ENCODE assay signal across 30 mouse cellular contexts in the genomic region with DNA sequence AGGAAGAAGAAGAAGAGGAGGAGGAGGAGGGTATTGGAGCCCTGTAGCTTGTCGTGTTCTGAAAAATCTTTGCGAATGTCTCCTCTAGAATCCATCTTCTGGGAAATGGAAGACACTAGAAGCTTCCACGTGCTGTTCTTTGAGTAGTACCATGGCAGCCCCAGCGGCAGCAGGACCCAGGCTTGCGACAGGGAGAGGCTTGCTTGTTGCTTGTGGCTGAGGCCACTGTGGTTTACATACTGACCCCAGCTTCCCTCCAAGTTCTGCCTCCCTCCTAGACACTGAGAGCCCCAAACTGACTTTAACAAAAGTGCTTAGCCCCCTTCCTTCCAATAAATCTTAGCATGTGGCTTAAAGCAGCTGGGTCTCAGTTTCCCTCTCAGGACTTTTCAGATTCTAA. TPM values are rescaled to one million over a fixed set of nuclear protein-coding genes. Genes with fewer than 3 reads are reported as not detected.
DNase-seq lines count a peak whose midpoint lies in the region; ATAC-seq lines count a peak whose summit lies in the region.
"Had no signal": no experiment of that assay in that cellular context is flagged by ENCODE, and none has a peak within 500 bp of the region (broad histone marks: within the 10 kb centered on the region; RNA-seq: fewer than 3 reads in every experiment).

No protein-coding gene starts in this region.

- no peaks in the 10 kb centered on the region for H3K9me3 ChIP-seq in liver, embryonic 11.5 days (ENCODE audit: control insufficient read depth, low read length)
- H3K9me3 ChIP-seq in liver, embryonic 13.5 days (replicated peaks), result no peaks in the 10 kb centered on the region
- H3K9me3 ChIP-seq: heart, embryonic 15.5 days; hindbrain, embryonic 13.5 days; limb, embryonic 12.5 days; midbrain, embryonic 13.5 days; neural tube, embryonic 13.5 days had no signal

- no peaks in the 10 kb centered on the region for H3K36me3 ChIP-seq in liver, embryonic 11.5 days (ENCODE audit: control insufficient read depth, insufficient read depth, low read length)
- no peaks in the 10 kb centered on the region for H3K36me3 ChIP-seq in liver, embryonic 13.5 days
- H3K36me3 ChIP-seq: heart, embryonic 15.5 days; hindbrain, embryonic 13.5 days; limb, embryonic 12.5 days; midbrain, embryonic 13.5 days; neural tube, embryonic 13.5 days had no signal

- no peak for DNase-seq in liver, embryonic 11.5 days (ENCODE audit: low spot score)
- no peak for DNase-seq in liver
- DNase-seq in liver, embryonic 13.5 days, result no peak
- no peak for DNase-seq in left cerebral cortex, adult 18-20 months (ENCODE audit: low spot score in 2 of 2)
- no peak for DNase-seq in thymus, postnatal 14 days
- DNase-seq: adrenal gland, adult 8-10 months; gastrocnemius, postnatal 25 days; heart, postnatal 36 days; kidney, adult 8-10 months; layer of hippocampus, adult 9-11 months; right cerebral cortex, postnatal 4 days; thymus, adult 18-20 months; thymus, postnatal 4 days had no signal

- ATAC-seq in liver, embryonic 11.5 days (replicated peaks; ENCODE audit: low FRiP score), result no peak
- ATAC-seq in common myeloid progenitor, adult 5-6 weeks (replicated peaks; ENCODE audit: low read depth, poor library complexity, severe bottlenecking), result peak; percentile 50
- no peak for ATAC-seq in liver, embryonic 13.5 days (ENCODE audit: low read depth)
- ATAC-seq in megakaryocyte, adult 5-6 weeks (ENCODE audit: poor library complexity, severe bottlenecking), result peak; percentile 47; the same call in 1 of the 2 replicates
- ATAC-seq: forebrain, embryonic 14.5 days; intestine, embryonic 16.5 days; midbrain, embryonic 13.5 days had no signal

- WGBS in liver, embryonic 11.5 days, result 62% methylated on average over 5 of the region's 5 CpGs
- WGBS in liver, embryonic 13.5 days (ENCODE audit: insufficient replicate concordance), result 46% methylated on average over 5 of the region's 5 CpGs

- H3K27me3 ChIP-seq in liver, embryonic 11.5 days (replicated peaks; ENCODE audit: control insufficient read depth, insufficient read depth, low read length), result no peaks in the 10 kb centered on the region
- H3K27me3 ChIP-seq in liver, embryonic 13.5 days, result no peaks in the 10 kb centered on the region
- H3K27me3 ChIP-seq: heart, embryonic 15.5 days; hindbrain, embryonic 13.5 days; midbrain, embryonic 13.5 days; neural tube, embryonic 13.5 days had no signal

- no peak overlapping the region for H3K4me3 ChIP-seq in liver, embryonic 11.5 days (ENCODE audit: low read depth, low read length)
- peak overlapping the region; percentile 38 for H3K4me3 ChIP-seq in liver, embryonic 13.5 days (replicated peaks)
- H3K4me3 ChIP-seq: heart, embryonic 15.5 days; hindbrain, embryonic 13.5 days; limb, embryonic 12.5 days; midbrain, embryonic 13.5 days; neural tube, embryonic 13.5 days had no signal

- no peaks in the 10 kb centered on the region for H3K4me1 ChIP-seq in liver, embryonic 11.5 days (replicated peaks; ENCODE audit: control insufficient read depth, insufficient read depth, low read length)
- H3K4me1 ChIP-seq in liver, embryonic 13.5 days (replicated peaks), result peaks cover 16% of the 10 kb centered on the region
- H3K4me1 ChIP-seq: hindbrain, embryonic 13.5 days; limb, embryonic 12.5 days; midbrain, embryonic 13.5 days; neural tube, embryonic 13.5 days had no signal

- no peak overlapping the region for H3K9ac ChIP-seq in liver, embryonic 11.5 days (ENCODE audit: low read depth, low read length)
- 0 out of 2 replicates have a peak overlapping the region, but pooled peaks have one; percentile 17 for H3K9ac ChIP-seq in liver, embryonic 13.5 days
- H3K9ac ChIP-seq: heart, embryonic 15.5 days; hindbrain, embryonic 13.5 days; limb, embryonic 12.5 days; midbrain, embryonic 13.5 days; neural tube, embryonic 13.5 days had no signal

- H3K27ac ChIP-seq in liver, embryonic 11.5 days (ENCODE audit: low read depth, low read length), result no peak overlapping the region
- no peak overlapping the region for H3K27ac ChIP-seq in liver, embryonic 13.5 days
- H3K27ac ChIP-seq: heart, embryonic 15.5 days; hindbrain, embryonic 13.5 days; limb, embryonic 12.5 days; midbrain, embryonic 13.5 days; neural tube, embryonic 13.5 days; stomach, postnatal 0 days had no signal

- peak overlapping the region; percentile 37 for H3K4me2 ChIP-seq in liver, embryonic 11.5 days
- H3K4me2 ChIP-seq in liver, embryonic 13.5 days, result peak overlapping the region; percentile 46
- H3K4me2 ChIP-seq: hindbrain, embryonic 13.5 days; limb, embryonic 12.5 days; midbrain, embryonic 13.5 days; neural tube, embryonic 13.5 days had no signal

RNA-seq across cellular contexts. Expression of a gene that starts 0.6 kb away (rescaled TPM):
- polyA plus RNA-seq in liver, embryonic 11.5 days (2014; fragmentation: Nextera tagmentation; extraction: Ambion mirVana), result 5.5 and 5.8 TPM in 2 replicates
- total RNA-seq in common myeloid progenitor, adult 5-6 weeks (2017), result 0.14 TPM in 1 of 2 replicates, not detected in the other
- 9.2 and 10.0 TPM in 2 replicates for polyA plus RNA-seq in liver, embryonic 13.5 days (2015; fragmentation: Nextera tagmentation; extraction: Ambion mirVana)
- total RNA-seq in megakaryocyte, adult 5-6 weeks (2015), result 0.21 and 0.25 TPM in 2 replicates
- 0.04 and 0.29 TPM in 2 replicates for total RNA-seq in megakaryocyte, adult 5-6 weeks (2017)
- total RNA-seq in left cerebral cortex, adult 18-20 months (2021), result under 1 TPM in 1 of 2 experiments, not detected in 1; 0.35 TPM
- total RNA-seq: megakaryocyte-erythroid progenitor cell, adult 5-6 weeks had no signal
- polyA plus RNA-seq: C2C12 had no signal

RNA-seq across cellular contexts. Expression of a gene that starts 19.9 kb away (rescaled TPM):
- 2.0 and 2.9 TPM in 2 replicates for polyA plus RNA-seq in liver, embryonic 11.5 days (2014; fragmentation: Nextera tagmentation; extraction: Ambion mirVana)
- 5.6 and 6.1 TPM in 2 replicates for total RNA-seq in common myeloid progenitor, adult 5-6 weeks (2017)
- polyA plus RNA-seq in liver, embryonic 13.5 days (2015; fragmentation: Nextera tagmentation; extraction: Ambion mirVana), result 1.4 and 1.8 TPM in 2 replicates
- total RNA-seq in megakaryocyte, adult 5-6 weeks (2015), result 22.2 and 24.7 TPM in 2 replicates
- total RNA-seq in megakaryocyte, adult 5-6 weeks (2017), result 13.4 and 15.4 TPM in 2 replicates
- 10 to 100 TPM; 75.5 to 82.1 TPM for total RNA-seq in left cerebral cortex, adult 18-20 months (2021)

RNA-seq across cellular contexts. Expression of a gene that starts 32.7 kb away (rescaled TPM):
- polyA plus RNA-seq in liver, embryonic 11.5 days (2014; fragmentation: Nextera tagmentation; extraction: Ambion mirVana), result not detected in 2 replicates
- not detected in 2 replicates for total RNA-seq in common myeloid progenitor, adult 5-6 weeks (2017)
- polyA plus RNA-seq in liver, embryonic 13.5 days (2015; fragmentation: Nextera tagmentation; extraction: Ambion mirVana), result not detected in 2 replicates
- total RNA-seq in megakaryocyte, adult 5-6 weeks (2015), result 0.07 and 0.09 TPM in 2 replicates
- not detected in 2 replicates for total RNA-seq in megakaryocyte, adult 5-6 weeks (2017)
- total RNA-seq in left cerebral cortex, adult 18-20 months (2021), result not detected
- total RNA-seq: adrenal gland, adult 8-10 months; ES-E14; gastrocnemius, postnatal 25 days; heart, adult 8-10 months; heart, postnatal 36 days; left cerebral cortex, postnatal 25 days; megakaryocyte-erythroid progenitor cell, adult 5-6 weeks had no signal
- polyA plus RNA-seq: cortical plate, adult 2 months; embryonic facial prominence, embryonic 14.5 days; forebrain, embryonic 14.5 days; heart, embryonic 15.5 days; hindbrain, embryonic 13.5 days; intestine, embryonic 16.5 days; limb, embryonic 12.5 days; midbrain, embryonic 13.5 days; neural tube, embryonic 13.5 days had no signal

Comparison
In these comparisons a context has a peak if more than half of its experiments do, and no peak if none do; other contexts are left out.
1. ATAC-seq: peak in common myeloid progenitor, adult 5-6 weeks (single experiment) and megakaryocyte, adult 5-6 weeks (single experiment); none in liver, embryonic 11.5 days (single experiment) and liver, embryonic 13.5 days (single experiment).